Mouse (Mus musculus) intestine, postnatal 0 days (tissue): ENCODE measurements around the gene Rbm42. TPM values are rescaled to one million over a fixed set of nuclear protein-coding genes. Genes with fewer than 3 reads are reported as not detected.

ENCODE experiments used
- ATAC-seq: fragments of 200-750 bp; cut with Nextera tagmentation; 2 replicates; pipeline ENCODE4 v1.8.0; 2017; ENCODE audit warnings: mild to moderate bottlenecking, moderate TSS enrichment, moderate library complexity
- H3K27ac ChIP-seq: fragments of 300-500 bp; sonication (generic); 2 replicates; pipeline ENCODE4 v1.5.1; 2014; ENCODE audit warnings: mild to moderate bottlenecking, low read depth, low read length, moderate library complexity
- H3K27me3 ChIP-seq: fragments of 300-500 bp; sonication (generic); replicated peaks from 2 replicates; pipeline ENCODE4 v1.6.1; 2014; ENCODE audit warnings: low read length, mixed read lengths; ENCODE audit not compliant: control insufficient read depth, insufficient read depth
- H3K36me3 ChIP-seq: fragments of 300-500 bp; sonication (generic); 2 replicates; pipeline ENCODE4 v1.6.1; 2014; ENCODE audit warnings: mild to moderate bottlenecking, moderate library complexity; ENCODE audit not compliant: control insufficient read depth, insufficient read depth
- H3K4me1 ChIP-seq: fragments of 300-500 bp; sonication (generic); replicated peaks from 2 replicates; pipeline ENCODE4 v1.6.1; 2014; ENCODE audit warnings: antibody characterized with exemption, low read length, mixed read lengths; ENCODE audit not compliant: control insufficient read depth, insufficient read depth
- H3K4me2 ChIP-seq: fragments of 300-500 bp; sonication (generic); replicated peaks from 2 replicates; pipeline ENCODE4 v1.6.1; 2014; ENCODE audit warnings: low read depth, mild to moderate bottlenecking, moderate library complexity
- H3K4me3 ChIP-seq: fragments of 300-500 bp; sonication (generic); 2 replicates; pipeline ENCODE4 v1.5.1; 2014; ENCODE audit warnings: low read depth, low read length
- H3K9ac ChIP-seq: fragments of 300-500 bp; sonication (generic); 2 replicates; pipeline ENCODE4 v1.6.1; 2014; ENCODE audit warnings: mild to moderate bottlenecking, low read depth, low read length
- H3K9me3 ChIP-seq: fragments of 300-500 bp; sonication (generic); 2 replicates; pipeline ENCODE4 v1.6.1; 2016; ENCODE audit warnings: mixed run types; ENCODE audit not compliant: control insufficient read depth
- CTCF ChIP-seq: sonication (generic); IDR thresholded peaks from 2 replicates; pipeline ENCODE4 v1.5.1; 2016; ENCODE audit warnings: low read depth, mild to moderate bottlenecking, control low read depth, antibody characterized with exemption, moderate library complexity
- WGBS: fragments of 180-500 bp; shearing (Covaris S2); extraction: QIAGEN DNeasy Blood & Tissue Kit; methylation state at CpG from one replicate; pipeline ENCODE4 v1.1.7; 2014; 5-methylcytosine and 5-hydroxymethylcytosine counted together
- polyA plus RNA-seq: library from polyadenylated mRNA; unstranded; fragments of >200 nt; fragmentation: Nextera tagmentation; extraction: Ambion mirVana; gene quantifications from 2 replicates; pipeline ENCODE4 v1.2.1, GENCODE M21; 2015

Gene Rbm42
- polyA plus RNA-seq, 1 experiment from 2014 or later = 88.9 TPM

GRCm38 (mm10) chr7:30602583-30602982 is 47.5 kb downstream of the Rbm42 start:
- ATAC-seq = peak; percentile 74
- Histone ChIP-seq H3K4me3 (no peak overlapping the region), H3K9ac (no peak overlapping the region), H3K27ac (0 out of 2 replicates have a peak overlapping the region, but pooled peaks have one; percentile 28), H3K4me2 (no peak overlapping the region), H3K9me3 (no peaks in the 10 kb centered on the region), H3K27me3 (no peaks in the 10 kb centered on the region), H3K36me3 (no peaks in the 10 kb centered on the region), H3K4me1 (no peaks in the 10 kb centered on the region)
- 10% methylated on average over 3 of the region's 3 CpGs for WGBS
- no peak for TF ChIP-seq CTCF

- Histone ChIP-seq H3K4me2 (peak overlapping the region; percentile 44; the same call in 1 of the 2 replicates), H3K27me3 (no peaks in the 10 kb centered on the region), H3K9me3 (no peaks in the 10 kb centered on the region), H3K9ac (no peak overlapping the region), H3K27ac (no peak overlapping the region; the same call in 1 of the 2 replicates), H3K36me3 (no peaks in the 10 kb centered on the region), H3K4me3 (no peak overlapping the region), H3K4me1 (no peaks in the 10 kb centered on the region)
- ATAC-seq = no peak
- WGBS = 63% methylated on average over 7 of the region's 7 CpGs
- no peak for TF ChIP-seq CTCF
Measured at GRCm38 (mm10) chr7:30600651-30601050, 49.5 kb downstream of the Rbm42 start.

GRCm38 (mm10) chr7:30599933-30600353 is 50.2 kb downstream of the Rbm42 start:
- H3K4me2 ChIP-seq = peak overlapping the region; percentile 44
- no peak overlapping the region for H3K9ac ChIP-seq
- no peak overlapping the region; the same call in 1 of the 2 replicates for H3K27ac ChIP-seq
- H3K4me1 ChIP-seq = no peaks in the 10 kb centered on the region
- no peak overlapping the region for H3K4me3 ChIP-seq
- H3K9me3 ChIP-seq = no peaks in the 10 kb centered on the region
- H3K27me3 ChIP-seq = no peaks in the 10 kb centered on the region
- TF ChIP-seq CTCF = no peak
- H3K36me3 ChIP-seq = no peaks in the 10 kb centered on the region
- 1% methylated on average over 16 of the region's 16 CpGs for WGBS
- peak; percentile 93 for ATAC-seq

- Histone ChIP-seq H3K27me3 (no peaks in the 10 kb centered on the region), H3K9ac (no peak within 1 kb of the TSS), H3K4me1 (no peaks in the 10 kb centered on the region), H3K9me3 (no peaks in the 10 kb centered on the region), H3K36me3 (no peaks in the 10 kb centered on the region), H3K27ac (no peak within 1 kb of the TSS), H3K4me3 (no peak within 1 kb of the TSS), H3K4me2 (peak within 1 kb of the TSS; percentile 44)
- no peak for TF ChIP-seq CTCF
- ATAC-seq = no peak
- whole genome bisulfite sequencing = 95% methylated on average over 12 of the region's 12 CpGs
Measured at GRCm38 (mm10) chr7:30598786-30599185, 51.3 kb downstream of the Rbm42 start, which contains the start of gene Zbtb32. Gene Zbtb32, minus strand, starts transcription at chr7:30598909.

GRCm38 (mm10) chr7:30596811-30597210 is 53.3 kb downstream of the Rbm42 start:
- no peaks in the 10 kb centered on the region for H3K36me3 ChIP-seq
- TF ChIP-seq CTCF = no peak
- no peak overlapping the region for H3K4me2 ChIP-seq
- no peak for ATAC-seq
- no peak overlapping the region for H3K27ac ChIP-seq
- H3K27me3 ChIP-seq = no peaks in the 10 kb centered on the region
- H3K4me1 ChIP-seq = no peaks in the 10 kb centered on the region
- H3K4me3 ChIP-seq = no peak overlapping the region
- no peak overlapping the region for H3K9ac ChIP-seq
- H3K9me3 ChIP-seq = no peaks in the 10 kb centered on the region
- 79% methylated on average over 5 of the region's 5 CpGs for WGBS

- no peak for ATAC-seq
- Histone ChIP-seq H3K4me1 (no peaks in the 10 kb centered on the region), H3K4me2 (no peak overlapping the region), H3K9me3 (no peaks in the 10 kb centered on the region), H3K27ac (no peak overlapping the region), H3K36me3 (no peaks in the 10 kb centered on the region), H3K4me3 (no peak overlapping the region), H3K27me3 (no peaks in the 10 kb centered on the region), H3K9ac (no peak overlapping the region)
- WGBS = 77% methylated on average over 5 of the region's 5 CpGs
- no peak for TF ChIP-seq CTCF
Measured at GRCm38 (mm10) chr7:30596093-30596492, 54.0 kb downstream of the Rbm42 start.
